Mouse (Mus musculus): ENCODE results near the gene Zfp646.
"Not testable (repeated sequence)": the region's sequence is repeated elsewhere in the genome, so short reads cannot be mapped to it uniquely, and the experiment has no call there.

Gene Zfp646

DNA sequence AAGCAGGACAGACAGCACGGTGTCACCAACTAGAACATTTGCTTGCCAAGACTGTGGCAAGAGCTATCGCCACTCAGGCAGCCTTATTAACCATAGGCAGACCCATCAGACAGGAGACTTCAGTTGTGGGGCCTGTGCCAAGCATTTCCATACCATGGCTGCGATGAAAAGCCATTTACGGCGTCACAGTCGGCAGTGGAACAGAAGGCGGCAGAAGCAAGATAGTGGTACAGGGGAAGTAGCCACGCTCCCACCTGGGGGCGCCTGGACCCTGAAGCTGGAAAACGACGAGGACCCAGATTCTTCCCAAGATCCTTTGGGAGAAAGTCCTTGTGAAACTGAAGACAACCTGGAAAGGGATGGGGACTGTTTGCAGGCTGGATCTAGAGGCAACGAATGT, 4.4 kb downstream of the Zfp646 start:
- no peak for DNase-seq (ENCODE audit: low read depth)

DNA sequence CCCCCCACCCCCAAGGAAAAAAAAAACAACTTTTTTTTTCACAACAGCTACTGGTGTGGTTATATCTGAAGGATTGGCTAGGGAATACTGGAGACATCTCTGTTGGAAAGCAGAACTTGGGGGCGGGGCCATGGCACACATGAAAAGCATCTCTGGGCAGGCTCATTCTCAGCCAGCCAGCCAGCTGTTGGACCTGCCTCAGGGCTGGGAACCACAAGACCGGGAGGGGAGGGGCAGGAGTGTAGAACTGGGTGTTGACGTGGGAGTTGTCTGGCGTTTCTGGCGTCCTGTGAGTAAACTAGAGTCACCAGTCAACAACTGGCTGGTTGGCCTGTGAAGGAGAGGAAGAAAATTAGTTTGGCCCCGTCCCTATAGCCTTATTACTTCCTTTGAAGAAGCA, 9.9 kb downstream of the Zfp646 start:
- DNase-seq (ENCODE audit: low read depth): peak; percentile 62

DNA sequence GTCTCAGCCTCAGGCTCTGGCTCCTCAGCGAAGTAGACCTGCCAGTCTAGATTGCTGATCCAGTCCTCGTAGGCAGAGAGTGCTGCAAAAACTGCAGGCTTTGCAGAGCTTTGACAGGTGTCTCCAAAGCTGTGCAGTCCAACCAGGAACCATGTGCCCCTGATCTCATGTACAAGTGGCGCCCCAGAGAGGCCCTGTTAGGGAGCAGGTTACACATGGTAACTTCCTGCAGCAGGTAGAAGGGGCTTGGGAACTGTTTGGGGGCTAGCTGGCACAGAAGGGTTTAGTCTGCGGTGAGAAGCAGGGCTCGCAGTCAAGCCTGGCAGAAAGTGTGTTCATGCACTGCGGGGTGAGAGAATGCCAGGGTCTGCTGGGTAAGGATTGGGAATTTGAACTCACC, 10.5 kb downstream of the Zfp646 start:
- DNase-seq (ENCODE audit: low read depth): no peak

DNA sequence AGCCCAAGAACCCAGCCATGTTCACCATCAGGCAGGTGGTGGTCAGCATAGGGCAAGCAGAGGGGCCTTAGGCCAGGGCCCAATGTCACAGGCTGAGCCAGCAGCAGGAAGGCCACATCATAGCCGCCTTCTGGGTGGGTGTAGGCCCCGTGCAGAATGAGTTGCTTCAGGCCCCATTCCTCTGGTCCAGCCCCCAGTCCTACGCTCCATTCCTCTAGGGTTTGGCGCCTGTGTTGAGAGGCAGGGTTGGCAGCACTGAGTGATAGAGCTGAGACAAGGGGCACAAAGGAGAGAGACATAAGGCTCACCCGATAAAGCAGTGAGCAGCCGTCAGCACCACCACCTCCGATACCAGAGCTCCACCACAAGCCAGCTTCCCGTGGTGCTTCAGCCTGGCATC, 11.2 kb downstream of the Zfp646 start:
- no peak for DNase-seq (ENCODE audit: low read depth)

DNA sequence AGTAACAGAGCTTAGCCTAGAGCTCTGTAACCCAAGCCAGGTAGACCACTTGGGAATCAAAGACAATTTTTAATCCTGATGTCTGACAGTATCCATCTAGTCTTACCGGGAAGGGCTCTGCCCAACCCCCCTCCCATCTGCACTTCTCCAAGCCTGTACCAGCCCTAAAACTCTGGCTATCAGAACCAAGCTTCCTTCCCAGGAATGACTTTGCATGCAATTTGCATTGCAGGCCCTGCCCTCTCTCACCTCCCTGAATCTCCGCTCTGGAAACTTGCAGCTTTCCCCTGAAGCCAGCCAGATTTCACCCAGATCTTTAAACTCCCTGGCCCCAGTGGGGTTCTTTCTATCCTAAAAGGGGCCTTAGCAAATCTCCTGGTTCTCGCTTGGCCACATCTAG, 11.8 kb downstream of the Zfp646 start:
- no peak for DNase-seq (ENCODE audit: low read depth)

DNA sequence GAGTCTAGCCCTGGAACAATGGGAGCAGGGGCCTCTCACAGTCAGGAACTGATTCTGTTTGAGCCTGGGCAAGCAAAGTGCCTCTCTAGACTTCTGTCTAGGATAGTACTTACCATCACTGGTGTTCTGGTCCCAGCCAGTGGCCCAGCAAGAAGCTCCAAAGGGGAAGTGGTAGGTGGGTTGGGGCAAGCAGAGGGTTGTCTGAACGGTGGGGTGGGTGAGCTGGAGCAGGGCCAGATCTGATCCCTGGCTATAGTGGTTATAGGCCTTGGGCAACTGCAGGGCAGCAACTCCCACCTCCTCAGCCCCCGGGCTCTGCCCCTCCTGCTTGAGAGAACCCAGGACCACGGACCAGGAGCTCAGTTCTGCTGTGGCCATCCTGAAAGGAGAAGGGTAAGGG, 12.8 kb downstream of the Zfp646 start:
- no peak for DNase-seq (ENCODE audit: low read depth)

DNA sequence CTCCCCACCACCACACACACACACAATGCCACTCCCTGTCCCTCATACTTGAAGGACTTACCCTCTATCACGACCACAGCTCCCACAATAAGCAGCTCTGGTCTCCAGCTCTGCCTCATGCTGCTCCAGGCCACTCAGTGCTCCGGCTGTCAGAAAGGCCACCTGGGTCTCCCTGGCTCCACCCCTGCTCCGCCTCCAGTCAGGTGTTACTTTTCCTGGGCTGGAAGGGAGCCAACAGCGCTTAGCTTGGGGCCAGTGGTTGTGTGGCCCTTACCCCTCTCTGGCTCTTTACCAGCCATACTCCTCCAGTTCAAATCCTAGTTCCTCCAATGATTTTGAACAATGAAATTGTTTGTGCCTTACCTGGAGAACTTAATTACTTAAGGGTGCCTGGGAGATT, 14.8 kb downstream of the Zfp646 start, which contains the start of gene Prss53:
Prss53 (minus strand) TSS at position 173 of the 400 bp plus-strand sequence.
- no peak for DNase-seq (ENCODE audit: low read depth)

DNA sequence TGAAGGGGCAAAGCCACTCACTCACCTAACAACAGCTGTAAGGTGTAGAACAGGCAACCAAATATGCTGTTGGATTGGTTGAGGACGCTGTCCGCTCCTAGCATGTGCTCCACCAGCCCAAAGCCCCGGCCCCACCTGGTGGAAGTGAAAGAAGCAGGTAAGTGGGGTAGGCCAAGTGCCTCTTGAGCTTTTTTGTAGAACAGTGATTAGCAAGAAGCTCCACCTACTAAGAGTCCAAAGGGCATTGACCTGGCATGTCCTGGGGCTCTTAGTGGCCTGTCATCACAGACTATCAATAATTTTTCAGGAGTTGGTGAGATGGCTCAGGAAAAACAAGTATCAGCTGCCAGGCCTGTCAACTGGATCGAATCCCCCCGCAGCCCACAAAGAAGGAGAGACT, 18.5 kb downstream of the Zfp646 start:
- no peak for DNase-seq (ENCODE audit: low read depth)

DNA sequence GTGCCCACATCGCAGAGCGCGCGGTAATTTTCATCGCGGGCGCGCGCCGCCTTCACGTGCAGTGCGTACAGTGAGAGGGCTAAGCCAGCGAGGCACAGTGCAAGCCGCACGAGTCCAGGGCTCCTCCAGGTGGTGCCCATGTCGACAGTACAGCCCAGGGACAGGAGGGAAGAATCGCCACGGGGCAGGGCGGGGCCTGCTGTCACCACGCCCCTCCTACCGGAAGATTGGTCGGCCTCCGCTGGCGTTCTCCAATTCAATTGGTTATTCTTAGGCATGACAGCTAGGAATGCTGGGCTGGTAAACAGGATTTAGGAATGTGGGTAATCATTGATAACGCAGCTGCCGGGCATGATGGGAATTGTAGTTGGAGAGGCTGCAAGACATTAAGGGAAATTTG, 19.4 kb downstream of the Zfp646 start, which contains the start of the genes Gm21974 and Vkorc1:
Gm21974 (minus strand) TSS at position 13 of the 400 bp plus-strand sequence.
Vkorc1 (minus strand) TSS at position 176 of the 400 bp plus-strand sequence.
- DNase-seq (ENCODE audit: low read depth): peak; percentile 97

DNA sequence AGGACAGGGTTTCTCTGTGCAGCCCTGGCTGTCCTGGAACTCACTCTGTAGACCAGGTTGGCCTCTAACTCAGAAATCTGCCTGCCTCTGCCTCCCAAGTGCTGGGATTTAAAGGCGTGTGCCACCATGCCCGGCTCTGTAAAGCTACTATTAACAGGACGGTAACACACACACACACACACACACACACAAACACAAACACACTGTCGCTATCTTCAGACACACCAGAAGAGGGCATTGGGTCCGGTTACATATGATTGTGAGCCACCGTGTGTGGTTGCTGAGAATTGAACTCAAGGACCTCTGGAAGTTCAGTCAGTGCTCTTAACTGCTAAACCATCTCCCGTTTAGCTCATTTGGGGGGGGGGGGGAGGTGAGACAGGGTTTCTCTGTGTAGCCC, 19.9 kb downstream of the Zfp646 start:
- DNase-seq (ENCODE audit: low read depth): not testable (repeated sequence)

DNA sequence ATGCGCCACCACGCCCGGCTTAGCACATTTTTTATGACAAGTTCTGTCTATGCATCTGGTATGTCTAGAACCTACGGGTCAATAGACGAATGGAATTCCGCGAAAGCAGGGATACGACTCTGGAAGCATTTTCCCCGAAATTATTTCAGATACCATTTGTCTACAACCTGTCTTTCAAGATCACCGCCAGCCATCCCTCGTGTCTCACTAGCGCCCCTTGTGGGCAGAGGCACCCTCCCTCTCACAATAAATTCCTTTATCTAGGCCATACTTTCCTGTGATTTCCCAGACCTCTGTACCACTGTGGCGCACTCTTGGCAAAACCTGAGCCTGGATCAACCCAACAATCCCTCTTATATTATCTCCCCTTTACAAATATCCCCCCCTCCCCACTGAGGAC, 20.4 kb downstream of the Zfp646 start:
- DNase-seq (ENCODE audit: low read depth): peak; percentile 70

DNA sequence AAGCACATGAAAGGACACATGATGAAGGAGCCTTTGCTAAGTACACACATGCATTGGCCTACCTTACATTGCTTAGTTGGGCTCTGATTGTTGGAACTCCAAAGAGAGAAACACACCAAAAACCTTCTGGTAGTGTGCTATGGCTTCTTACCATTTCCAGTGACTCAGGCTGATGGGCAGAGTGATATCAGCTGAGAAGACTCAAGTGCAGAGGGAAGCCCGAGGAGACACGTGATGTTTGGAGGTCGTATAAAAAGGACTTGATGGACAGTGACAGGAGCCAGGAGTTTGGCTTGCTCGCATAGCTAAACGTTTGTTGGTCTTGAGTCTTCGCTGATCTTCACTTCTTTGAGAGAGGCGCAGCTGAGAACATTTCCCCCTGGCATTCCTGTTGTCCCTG, 21.5 kb downstream of the Zfp646 start:
- DNase-seq (ENCODE audit: low read depth): no peak

DNA sequence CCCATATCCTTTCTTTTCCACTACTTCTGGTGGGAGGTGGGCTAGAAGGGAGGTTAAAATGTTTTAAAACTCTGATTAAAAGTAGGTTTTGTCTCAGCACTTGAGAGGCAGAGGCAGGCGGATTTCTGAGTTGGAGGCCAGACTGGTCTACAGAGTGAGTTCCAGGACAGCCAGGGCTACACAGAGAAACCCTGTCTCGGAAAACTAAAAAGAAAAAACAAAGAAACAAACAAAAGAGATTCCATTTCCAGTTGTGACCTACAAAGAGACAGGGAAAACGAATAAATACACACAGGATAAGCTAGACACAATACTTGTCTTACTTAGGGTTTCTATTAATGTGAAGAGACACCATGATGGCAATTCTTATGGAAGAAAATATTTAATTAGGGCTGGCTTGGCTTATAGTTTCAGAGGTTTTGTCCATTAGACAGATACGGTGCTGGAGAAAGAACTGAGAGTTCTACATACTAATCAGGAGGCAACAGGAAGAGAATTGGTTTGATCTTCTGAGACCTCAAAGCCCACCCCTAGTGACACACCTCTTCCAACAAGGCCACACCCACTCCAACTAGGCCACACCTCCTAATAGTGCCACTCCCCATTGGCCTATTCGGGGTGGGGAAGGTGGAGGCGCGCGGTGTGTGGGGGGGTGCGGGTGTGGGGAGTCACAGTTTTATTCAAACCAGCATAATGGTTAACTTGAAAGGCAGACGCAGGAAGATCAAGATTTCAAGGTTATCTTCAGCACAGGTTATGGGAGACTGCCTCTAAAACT, 22.3 kb downstream of the Zfp646 start:
- DNase-seq (ENCODE audit: low read depth): no peak

DNA sequence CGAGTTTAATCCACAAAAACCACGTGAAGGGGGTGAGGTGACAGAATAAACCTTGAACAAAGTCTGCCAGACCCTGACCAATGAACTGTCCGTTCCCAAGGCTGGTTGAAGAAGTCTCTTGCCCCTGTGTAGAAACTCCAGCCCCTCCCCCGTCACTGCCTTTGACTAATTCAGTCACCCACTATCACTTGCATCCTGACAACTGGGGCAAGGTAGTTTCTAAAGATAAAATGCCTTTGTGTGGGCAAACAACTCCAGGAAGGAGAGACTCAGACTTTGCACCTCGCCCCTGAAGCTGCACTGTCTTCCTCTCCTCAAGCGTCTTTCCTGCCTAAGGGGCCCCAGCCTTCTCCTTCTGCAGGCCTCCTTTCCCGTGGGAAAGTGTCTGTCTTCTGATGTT, 24.0 kb downstream of the Zfp646 start:
- no peak for DNase-seq (ENCODE audit: low read depth)

DNA sequence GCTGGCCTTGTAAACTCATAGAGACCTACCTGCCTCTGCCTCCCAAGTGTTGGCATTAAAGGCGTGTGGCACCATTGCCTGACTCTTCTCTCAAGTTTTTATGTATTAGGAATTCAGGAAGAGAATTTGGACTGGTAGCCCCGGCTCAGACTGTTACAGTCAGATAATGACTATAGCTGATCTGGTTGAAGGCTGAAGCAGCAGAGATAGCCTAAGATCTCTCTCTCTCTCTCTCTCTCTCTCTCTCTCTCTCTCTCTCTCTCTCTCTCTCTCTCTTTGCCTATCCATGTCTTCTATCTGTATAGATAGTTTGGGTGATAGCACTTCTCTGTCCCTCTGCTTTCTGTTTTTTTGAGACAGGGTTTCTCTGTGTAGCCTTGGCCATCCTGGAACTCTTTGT, 25.8 kb downstream of the Zfp646 start:
- no peak for DNase-seq (ENCODE audit: low read depth)

DNA sequence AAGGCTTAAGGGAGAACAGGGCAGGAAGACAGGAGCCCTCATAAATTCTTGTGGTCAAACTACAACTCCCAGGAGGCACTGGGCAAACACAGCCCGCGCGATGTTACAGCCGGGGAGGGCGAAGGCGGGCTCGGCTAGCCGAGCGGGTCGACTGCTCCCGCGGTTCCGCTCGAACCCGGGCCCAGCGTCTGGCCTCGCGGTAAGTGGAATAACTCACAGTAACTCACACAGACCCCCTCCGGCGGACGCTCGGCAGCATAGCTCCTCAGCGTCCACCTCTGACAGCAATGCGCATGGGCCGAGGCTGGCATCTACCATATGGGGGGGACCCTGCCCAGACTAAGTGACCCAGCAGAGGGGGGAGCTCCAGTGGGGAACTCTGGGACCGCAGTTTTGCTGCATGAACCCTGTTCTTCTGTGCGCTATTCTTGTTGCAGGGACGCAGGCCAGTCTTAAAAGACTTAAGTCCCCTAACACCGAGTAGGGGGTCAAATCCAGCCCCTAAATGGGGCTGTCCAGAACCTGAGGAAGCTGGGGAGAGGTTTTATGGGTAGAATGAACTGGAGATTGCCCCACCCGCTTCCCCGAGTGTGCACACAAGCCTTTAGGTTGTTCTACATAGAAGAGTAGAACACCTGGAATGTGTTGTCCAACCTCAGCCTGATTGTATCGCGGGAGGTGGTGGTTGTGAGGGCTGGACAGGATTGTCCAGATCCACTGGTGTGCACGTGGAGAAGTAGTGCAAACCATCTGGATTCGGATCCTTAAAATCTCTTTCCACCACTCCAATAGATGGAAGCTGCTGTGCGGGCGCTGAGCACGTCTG, 28.2 kb downstream of the Zfp646 start, which contains the start of gene Bckdk:
Bckdk (plus strand) TSS at position 112 of the 826 bp plus-strand sequence.
- DNase-seq (ENCODE audit: low read depth): peak; percentile 90

DNA sequence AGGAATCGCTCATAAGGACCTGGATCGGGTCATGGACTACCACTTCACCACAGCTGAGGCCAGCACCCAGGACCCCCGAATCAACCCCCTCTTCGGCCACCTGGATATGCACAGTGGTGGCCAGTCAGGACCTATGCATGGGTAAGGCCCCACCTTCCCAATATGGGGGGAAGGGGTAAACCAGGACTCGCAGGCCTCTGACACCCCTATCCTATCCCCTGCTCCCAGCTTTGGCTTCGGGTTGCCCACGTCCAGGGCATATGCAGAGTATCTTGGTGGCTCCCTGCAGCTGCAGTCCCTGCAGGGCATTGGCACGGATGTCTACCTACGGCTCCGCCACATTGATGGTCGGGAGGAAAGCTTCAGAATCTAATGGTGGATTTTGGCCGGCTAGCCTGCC, 31.9 kb downstream of the Zfp646 start:
- no peak for DNase-seq (ENCODE audit: low read depth)

DNA sequence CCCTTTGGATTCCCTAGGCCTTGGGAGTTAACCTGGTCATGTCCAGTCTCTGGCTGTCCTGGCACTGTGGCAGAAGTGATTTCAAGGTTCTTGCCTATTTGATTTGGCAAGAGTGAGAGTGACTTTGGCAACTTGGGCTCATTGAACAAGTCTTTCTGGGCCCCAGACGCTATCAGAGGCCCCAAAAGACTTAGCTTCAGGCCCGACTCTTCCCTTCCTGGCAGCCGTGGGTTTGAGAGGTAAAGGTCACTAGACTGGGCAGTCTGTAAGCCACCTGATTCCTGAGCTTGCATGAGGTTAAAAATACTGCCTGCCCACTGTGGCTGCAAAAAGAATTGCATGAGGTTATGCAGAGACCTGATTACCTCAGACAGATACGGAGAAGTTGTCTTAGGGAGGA, 32.6 kb downstream of the Zfp646 start:
- no peak for DNase-seq (ENCODE audit: low read depth)

DNA sequence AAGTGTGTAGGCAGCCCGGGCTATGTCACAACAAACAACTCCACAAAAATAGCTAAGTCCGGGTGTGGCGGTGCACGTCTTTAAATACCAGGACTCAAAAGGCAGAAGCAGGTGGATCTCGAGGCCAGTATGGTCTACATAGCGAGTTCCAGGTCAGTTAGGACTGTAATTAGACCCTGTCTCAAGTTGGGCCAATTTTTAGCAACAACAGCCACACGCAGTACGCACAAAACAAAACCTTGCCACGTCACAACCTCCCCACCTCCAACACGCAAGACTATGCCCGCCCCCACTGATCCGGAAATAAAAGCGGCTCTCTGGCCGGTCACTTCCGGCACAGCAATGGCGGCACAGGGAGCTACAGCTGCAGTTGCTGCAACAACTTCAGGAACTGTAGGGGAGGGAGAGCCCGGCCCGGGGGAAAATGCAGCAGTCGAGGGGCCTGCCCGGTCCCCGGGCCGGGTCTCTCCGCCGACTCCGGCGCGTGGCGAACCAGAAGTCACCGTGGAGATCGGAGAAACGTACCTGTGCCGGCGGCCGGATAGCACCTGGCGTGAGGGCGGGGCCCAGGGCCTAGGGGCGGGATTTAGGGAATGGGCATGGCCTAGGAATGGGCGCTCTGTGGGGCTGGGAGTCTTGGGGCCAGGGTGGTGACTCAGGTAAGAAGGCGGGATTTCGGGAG, 36.3 kb downstream of the Zfp646 start, which contains the start of gene Kat8:
Kat8 (plus strand) TSS at position 327 of the 682 bp plus-strand sequence.
- peak; percentile 93 for DNase-seq (ENCODE audit: low read depth)

DNA sequence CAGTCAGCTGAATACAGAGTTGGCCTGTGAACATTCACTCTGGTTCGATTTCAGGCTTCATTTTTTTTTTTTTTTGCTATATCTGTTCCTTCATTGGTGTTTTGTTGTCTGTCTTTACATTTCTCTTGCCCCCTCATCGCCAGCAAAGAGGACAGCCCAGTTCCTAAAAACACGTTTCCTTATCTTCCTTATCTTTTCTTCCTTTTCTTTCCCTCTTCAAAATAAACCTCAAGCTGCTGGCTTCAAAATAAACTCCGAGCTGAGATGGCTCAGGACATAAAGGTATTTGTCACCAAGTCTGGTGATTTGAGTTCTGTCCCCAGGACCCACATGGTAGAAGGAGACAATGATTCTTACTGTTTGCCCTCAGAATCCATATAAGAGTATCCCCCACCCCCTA, 36.9 kb downstream of the Zfp646 start:
- no peak for DNase-seq (ENCODE audit: low read depth)

DNA sequence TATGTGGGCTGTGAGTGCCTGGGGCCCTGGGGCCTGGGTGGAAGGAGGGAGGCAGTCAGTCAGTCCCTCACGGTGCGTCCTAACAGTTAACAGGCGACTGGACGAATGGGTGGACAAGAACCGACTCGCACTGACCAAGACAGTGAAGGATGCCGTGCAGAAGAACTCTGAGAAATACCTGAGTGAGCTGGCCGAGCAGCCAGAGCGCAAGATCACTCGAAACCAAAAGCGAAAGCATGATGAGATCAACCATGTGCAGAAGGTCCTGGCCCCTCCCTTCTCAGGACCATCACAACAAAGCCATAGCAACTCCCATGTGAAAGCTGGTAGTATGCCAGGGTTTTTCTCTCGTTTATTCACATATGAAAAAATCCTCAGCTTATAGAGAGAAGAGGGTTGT, 39.3 kb downstream of the Zfp646 start:
- no peak for DNase-seq (ENCODE audit: low read depth)

DNA sequence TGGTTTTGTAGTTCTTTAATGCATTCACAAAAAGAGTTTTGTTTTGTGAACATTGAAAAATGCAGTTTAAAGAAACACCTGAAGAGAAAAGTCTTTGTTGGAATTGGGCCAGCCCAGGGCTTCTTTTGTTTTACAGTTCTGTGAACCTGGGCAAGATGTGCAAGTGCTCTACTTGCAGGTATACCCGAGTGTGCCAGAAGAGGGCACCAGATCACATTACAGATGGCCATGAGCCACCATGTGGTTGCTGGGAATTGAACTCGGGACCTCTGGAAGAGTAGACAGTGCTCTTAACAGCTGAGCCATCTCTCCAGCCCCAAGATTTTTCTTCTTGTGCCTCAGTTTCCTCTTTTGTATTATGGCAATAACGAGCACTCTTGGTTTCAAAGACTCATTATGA, 42.2 kb downstream of the Zfp646 start:
- peak; percentile 66 for DNase-seq (ENCODE audit: low read depth)
